Mouse (Mus musculus) CD8-positive naive resting alpha-beta T cell, adult 57 days (primary cell): Measurements from ENCODE around the gene Ptpn18. TPM values are rescaled to one million over a fixed set of nuclear protein-coding genes. Genes with fewer than 3 reads are reported as not detected.

ENCODE experiments used
- total RNA-seq: library from RNA; stranded (reverse); gene quantifications from one replicate; pipeline ENCODE4 v1.2.4, GENCODE M21; 2023

The Ptpn18 gene
- total RNA-seq = 185 TPM

GRCm38 (mm10) chr1:34459284-34460060 lies at the start of gene Ptpn18:
TSS of gene Ptpn18 (plus strand) at chr1:34459762.

GRCm38 (mm10) chr1:34439215-34439960 lies 20.2 kb upstream of the Ptpn18 start, which contains the start of the genes Ccdc115 and Imp4:
TSS of gene Ccdc115 (minus strand) at chr1:34439672.
TSS of gene Imp4 (plus strand) at chr1:34439851.

Other genes with a start within 250 kb of the Ptpn18 start
- 27.0 TPM for gene Ccdc115, start 20.1 kb upstream of the Ptpn18 start, total RNA-seq
- gene Imp4, start 19.9 kb upstream of the Ptpn18 start, total RNA-seq = 85.8 TPM
- not detected for gene Prss39, start 38.6 kb downstream of the Ptpn18 start, total RNA-seq
- gene Cfc1, start 75.9 kb downstream of the Ptpn18 start, total RNA-seq = not detected
- gene Prss40, start 101.2 kb downstream of the Ptpn18 start, total RNA-seq = not detected
- not detected for gene Amer3, start 119.9 kb downstream of the Ptpn18 start, total RNA-seq